Mouse (Mus musculus) thymus, adult 2 months (tissue): Measurements from ENCODE around the gene Apoc3. TPM values are rescaled to one million over a fixed set of nuclear protein-coding genes. Genes with fewer than 3 reads are reported as not detected.

Experiments
- DNase-seq: peaks from one replicate; pipeline ENCODE4 v3.0.0; 2021
- H3K27ac ChIP-seq: fragments of 200-500 bp; 2 replicates; pipeline ENCODE4 v1.5.1; 2012; ENCODE audit warnings: low read length, control low read depth; ENCODE audit not compliant: control insufficient read depth, insufficient read depth
- H3K27me3 ChIP-seq: fragments of 200-500 bp; 2 replicates; pipeline ENCODE4 v1.6.1; 2012; ENCODE audit warnings: mild to moderate bottlenecking, low read length, moderate library complexity, mixed read lengths; ENCODE audit not compliant: control insufficient read depth, insufficient read depth
- H3K36me3 ChIP-seq: fragments of 200-500 bp; 2 replicates; pipeline ENCODE4 v1.6.1; 2012; ENCODE audit warnings: mild to moderate bottlenecking, low read length, moderate library complexity; ENCODE audit not compliant: control insufficient read depth, insufficient read depth
- H3K4me1 ChIP-seq: fragments of 200-500 bp; replicated peaks from 2 replicates; pipeline ENCODE4 v1.6.1; 2012; ENCODE audit warnings: low read length; ENCODE audit not compliant: control insufficient read depth, insufficient read depth
- H3K4me3 ChIP-seq: fragments of 200-500 bp; 2 replicates; pipeline ENCODE4 v1.5.1; 2012; ENCODE audit warnings: mild to moderate bottlenecking, low read length, control low read depth, moderate library complexity; ENCODE audit not compliant: control insufficient read depth, insufficient read depth
- CTCF ChIP-seq: fragments of 200-500 bp; IDR thresholded peaks from 2 replicates; pipeline ENCODE4 v1.5.1; 2012; ENCODE audit warnings: mild to moderate bottlenecking, control low read depth, low read length, moderate library complexity, borderline replicate concordance; ENCODE audit not compliant: control insufficient read depth, poor library complexity, insufficient read depth; ENCODE audit errors: extremely low read depth
- POLR2A ChIP-seq: fragments of 200-500 bp; IDR thresholded peaks from 2 replicates; pipeline ENCODE4 v1.6.1; 2012; ENCODE audit warnings: mild to moderate bottlenecking, low read length, control low read depth, moderate library complexity; ENCODE audit not compliant: control insufficient read depth, poor library complexity, insufficient read depth; ENCODE audit errors: extremely low read depth
- WGBS: fragments of 180-500 bp; shearing (Covaris S2); methylation state at CpG from one replicate; pipeline ENCODE4 v1.1.7; 2018; 5-methylcytosine and 5-hydroxymethylcytosine counted together
- polyA plus RNA-seq: library from polyadenylated mRNA; depleted of rRNA; stranded (reverse); fragments of >200 nt; gene quantifications from 2 replicates; pipeline ENCODE4 v1.2.3, GENCODE M21; 2012

The Apoc3 gene
- polyA plus RNA-seq, 1 experiment, result 6.5 TPM

- peaks cover 3% of the 10 kb centered on the region; the same call in 1 of the 2 replicates for H3K4me1 ChIP-seq
- TF ChIP-seq CTCF (no peak), POLR2A (no peak)
- H3K27ac ChIP-seq, result no peak overlapping the region
- no peak overlapping the region for H3K4me3 ChIP-seq
- H3K27me3 ChIP-seq, result no peaks in the 10 kb centered on the region
- WGBS, result 91% methylated on average over 7 of the region's 7 CpGs
- H3K36me3 ChIP-seq, result peaks cover 63% of the 10 kb centered on the region
- DNase-seq, result no peak
These were observed 36.5 kb downstream of the Apoc3 start for GRCm38 (mm10) chr9:46198936-46199335.

- no peak for DNase-seq
- Histone ChIP-seq H3K27ac (no peak overlapping the region), H3K27me3 (no peaks in the 10 kb centered on the region), H3K4me1 (peaks cover 3% of the 10 kb centered on the region; the same call in 1 of the 2 replicates), H3K4me3 (no peak overlapping the region), H3K36me3 (peaks cover 63% of the 10 kb centered on the region)
- WGBS, result 96% methylated on average over 9 of the region's 9 CpGs
- TF ChIP-seq POLR2A (no peak), CTCF (no peak)
These were observed 37.0 kb downstream of the Apoc3 start for GRCm38 (mm10) chr9:46198461-46198860.

- TF ChIP-seq CTCF, result no peak
- no peak for TF ChIP-seq POLR2A
- DNase-seq, result no peak
- Histone ChIP-seq H3K4me3 (no peak overlapping the region), H3K27me3 (no peaks in the 10 kb centered on the region), H3K36me3 (peaks cover 54% of the 10 kb centered on the region), H3K4me1 (no peaks in the 10 kb centered on the region), H3K27ac (no peak overlapping the region)
- WGBS, result 90% methylated on average over 12 of the region's 12 CpGs
These were observed 38.7 kb downstream of the Apoc3 start for GRCm38 (mm10) chr9:46196699-46197169.

- 93% methylated on average over 9 of the region's 9 CpGs for WGBS
- TF ChIP-seq CTCF (no peak), POLR2A (no peak)
- Histone ChIP-seq H3K36me3 (peaks cover 41% of the 10 kb centered on the region), H3K27me3 (no peaks in the 10 kb centered on the region), H3K27ac (no peak overlapping the region), H3K4me1 (no peaks in the 10 kb centered on the region), H3K4me3 (no peak overlapping the region)
- DNase-seq, result no peak
These were observed 40.6 kb downstream of the Apoc3 start for GRCm38 (mm10) chr9:46194809-46195208.

- 90% methylated on average over 6 of the region's 6 CpGs for WGBS
- Histone ChIP-seq H3K27ac (no peak overlapping the region), H3K27me3 (no peaks in the 10 kb centered on the region), H3K4me1 (no peaks in the 10 kb centered on the region), H3K36me3 (peaks cover 27% of the 10 kb centered on the region), H3K4me3 (no peak overlapping the region)
- TF ChIP-seq POLR2A (no peak), CTCF (no peak)
- DNase-seq, result no peak
These were observed 42.8 kb downstream of the Apoc3 start for GRCm38 (mm10) chr9:46192642-46193041.

GRCm38 (mm10) chr9:46191644-46192043, 43.8 kb downstream of the Apoc3 start:
- H3K27me3 ChIP-seq, result no peaks in the 10 kb centered on the region
- WGBS, result 33% methylated on average over 1 of the region's 1 CpGs
- TF ChIP-seq POLR2A (no peak), CTCF (no peak)
- no peak for DNase-seq
- H3K4me1 ChIP-seq, result no peaks in the 10 kb centered on the region
- no peak overlapping the region for H3K4me3 ChIP-seq
- no peak overlapping the region for H3K27ac ChIP-seq
- peaks cover 18% of the 10 kb centered on the region for H3K36me3 ChIP-seq

GRCm38 (mm10) chr9:46191234-46191633, 44.2 kb downstream of the Apoc3 start:
- TF ChIP-seq POLR2A, result no peak
- no peak for TF ChIP-seq CTCF
- Histone ChIP-seq H3K4me3 (no peak overlapping the region), H3K4me1 (no peaks in the 10 kb centered on the region), H3K36me3 (peaks cover 16% of the 10 kb centered on the region), H3K27ac (no peak overlapping the region), H3K27me3 (no peaks in the 10 kb centered on the region)
- DNase-seq, result no peak
- WGBS, result 90% methylated on average over 8 of the region's 8 CpGs
